In the genomic region with DNA sequence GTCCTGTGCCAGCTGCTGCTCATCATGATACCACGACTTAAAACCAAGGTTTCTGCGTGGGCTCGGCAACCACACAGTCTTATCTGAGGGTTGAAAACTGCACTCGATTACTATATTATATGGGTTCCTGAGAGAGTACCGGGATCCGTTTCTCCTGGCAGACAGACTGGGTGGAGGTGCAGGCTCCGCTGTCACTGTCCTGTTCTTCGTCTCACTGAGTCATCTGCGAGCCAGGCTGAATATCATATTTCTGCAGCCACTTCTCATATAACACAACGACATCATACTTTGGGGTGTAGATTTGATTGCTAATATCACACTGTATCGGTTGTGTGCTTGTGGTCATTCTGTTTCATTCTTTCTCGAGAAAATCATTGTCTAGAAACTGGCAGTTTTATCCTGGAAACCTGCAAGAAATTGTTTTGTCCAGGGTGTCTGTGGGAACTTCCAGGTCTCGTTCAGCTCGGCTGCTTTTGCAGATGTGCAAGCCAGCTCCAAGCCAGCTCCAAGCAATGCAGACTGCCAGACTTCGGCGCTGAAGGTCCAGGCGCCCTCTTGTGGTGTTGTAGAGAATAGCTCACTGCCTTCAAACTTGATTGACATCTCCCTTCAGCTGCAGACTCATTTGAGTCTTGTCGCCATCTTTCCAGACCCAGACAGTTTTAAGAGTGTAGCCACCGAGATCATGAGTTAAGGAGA, we compare ENCODE assay signal across 8 mouse cellular contexts.
A peak's percentile ranks its signal among the peaks of the same experiment; 100 is the strongest.
DNase-seq lines count a peak whose midpoint lies in the region; ATAC-seq and TF ChIP-seq lines count a peak whose summit lies in the region.

No protein-coding gene starts in this region.

- no peak for TF ChIP-seq POLR2A in spleen, adult 2 months (IDR thresholded peaks at IDR 0.05; ENCODE audit: low read depth, low read length)
- no peak for TF ChIP-seq POLR2A in embryonic fibroblast, embryonic 13.5 days (IDR thresholded peaks at IDR 0.05; ENCODE audit: low read depth, low read length)

- TF ChIP-seq EP300 in liver, embryonic 14.5 days (IDR thresholded peaks at IDR 0.05; ENCODE audit: low read depth) = no peak

- no peaks in the 10 kb centered on the region for H3K4me1 ChIP-seq in spleen, adult 2 months (ENCODE audit: control insufficient read depth, insufficient read depth, insufficient read length)
- H3K4me1 ChIP-seq in embryonic fibroblast, embryonic 13.5 days (ENCODE audit: control insufficient read depth, insufficient read depth, low read length) = no peaks in the 10 kb centered on the region
- H3K4me1 ChIP-seq in hindbrain, postnatal 0 days (ENCODE audit: insufficient read depth, low read length) = no peaks in the 10 kb centered on the region
- no peaks in the 10 kb centered on the region for H3K4me1 ChIP-seq in liver, embryonic 14.5 days (replicated peaks; ENCODE audit: control insufficient read depth in 2 of 2, insufficient read depth in 2 of 2, low read length in 1 of 2)

- no peak overlapping the region for H3K9ac ChIP-seq in hindbrain, postnatal 0 days (replicated peaks; ENCODE audit: low read length)
- no peak overlapping the region for H3K9ac ChIP-seq in liver, embryonic 14.5 days (replicated peaks)

- H3K27me3 ChIP-seq in spleen, adult 2 months (ENCODE audit: control insufficient read depth, insufficient read depth, low read length) = no peaks in the 10 kb centered on the region
- H3K27me3 ChIP-seq in hindbrain, postnatal 0 days (ENCODE audit: insufficient read depth, low read length) = no peaks in the 10 kb centered on the region
- no peaks in the 10 kb centered on the region for H3K27me3 ChIP-seq in liver, embryonic 14.5 days (ENCODE audit: control insufficient read depth, insufficient read depth, low read length)

- H3K27ac ChIP-seq in spleen, adult 2 months (ENCODE audit: insufficient read depth, low read length) = no peak overlapping the region
- no peak overlapping the region for H3K27ac ChIP-seq in embryonic fibroblast, embryonic 13.5 days (ENCODE audit: insufficient read depth, low read length)
- no peak overlapping the region for H3K27ac ChIP-seq in hindbrain, postnatal 0 days
- H3K27ac ChIP-seq in liver, embryonic 14.5 days = no peak overlapping the region

- WGBS in spleen, adult 2 months = 55% methylated on average over 19 of the region's 19 CpGs
- 58% methylated on average over 19 of the region's 19 CpGs for WGBS in hindbrain, postnatal 0 days
- 40% methylated on average over 19 of the region's 19 CpGs for WGBS in liver, embryonic 14.5 days (ENCODE audit: insufficient replicate concordance)

- H3K9me3 ChIP-seq in hindbrain, postnatal 0 days (ENCODE audit: low read length) = no peaks in the 10 kb centered on the region
- H3K9me3 ChIP-seq in liver, embryonic 14.5 days (ENCODE audit: control insufficient read depth, low read length) = no peaks in the 10 kb centered on the region

- no peak overlapping the region for H3K4me2 ChIP-seq in hindbrain, postnatal 0 days (ENCODE audit: low read depth, low read length)
- no peak overlapping the region for H3K4me2 ChIP-seq in liver, embryonic 14.5 days (ENCODE audit: low read depth)

- DNase-seq in spleen, adult 2 months (ENCODE audit: low read depth in 1 of 2, low spot score in 2 of 2) = no peak
- no peak for DNase-seq in spleen, postnatal 14 days (ENCODE audit: low spot score in 2 of 2)
- peak; percentile 33 for DNase-seq in adrenal gland, postnatal 25 days
- DNase-seq in hindbrain, postnatal 0 days (ENCODE audit: low spot score) = peak; percentile 82
- DNase-seq in liver, embryonic 14.5 days (ENCODE audit: low read depth in 3 of 3, low spot score in 3 of 3) = no peak
- DNase-seq in retina, postnatal 1 day = peak; percentile 74
- no peak for DNase-seq in yolk sac, embryonic 10.5 days (ENCODE audit: low spot score)

- no peak overlapping the region for H3K4me3 ChIP-seq in spleen, adult 2 months (ENCODE audit: extremely low read depth, insufficient read depth, insufficient read length)
- H3K4me3 ChIP-seq in embryonic fibroblast, embryonic 13.5 days (ENCODE audit: insufficient read depth, low read length) = no peak overlapping the region
- no peak overlapping the region for H3K4me3 ChIP-seq in hindbrain, postnatal 0 days (ENCODE audit: low read length)
- H3K4me3 ChIP-seq in liver, embryonic 14.5 days (ENCODE audit: insufficient read depth in 1 of 2, low read depth in 2 of 2, low read length in 2 of 2) = no peak overlapping the region

- peak; percentile 39; the same call in 1 of the 2 replicates for ATAC-seq in hindbrain, postnatal 0 days
- ATAC-seq in liver, embryonic 14.5 days (ENCODE audit: insufficient read depth) = no peak

- 0 out of 2 replicates have a peak, but pooled peaks have one; percentile 39 for TF ChIP-seq CTCF in spleen, adult 2 months (IDR thresholded peaks at IDR 0.05; ENCODE audit: extremely low read depth, insufficient read depth, insufficient read length, insufficient replicate concordance)
- TF ChIP-seq CTCF in embryonic fibroblast, embryonic 13.5 days (IDR thresholded peaks at IDR 0.05; ENCODE audit: borderline replicate concordance, insufficient read depth, low read length) = peak; percentile 81
- TF ChIP-seq CTCF in hindbrain, postnatal 0 days (IDR thresholded peaks at IDR 0.05; ENCODE audit: low read depth) = peak; percentile 87
- TF ChIP-seq CTCF in liver, embryonic 14.5 days (IDR thresholded peaks at IDR 0.05; ENCODE audit: low read depth) = peak; percentile 73

- H3K36me3 ChIP-seq in spleen, adult 2 months (ENCODE audit: control insufficient read depth, insufficient read depth, low read length) = no peaks in the 10 kb centered on the region
- H3K36me3 ChIP-seq in hindbrain, postnatal 0 days (ENCODE audit: insufficient read depth, low read length) = no peaks in the 10 kb centered on the region
- no peaks in the 10 kb centered on the region for H3K36me3 ChIP-seq in liver, embryonic 14.5 days (replicated peaks; ENCODE audit: control insufficient read depth, insufficient read depth, low read depth)

Comparison
In these comparisons a context has a peak if more than half of its experiments do, and no peak if none do; other contexts are left out.
1. DNase-seq: peak in adrenal gland, postnatal 25 days (single experiment), hindbrain, postnatal 0 days (single experiment) and retina, postnatal 1 day (single experiment); none in spleen, adult 2 months (0 of 2), spleen, postnatal 14 days (0 of 2), liver, embryonic 14.5 days (0 of 3) and yolk sac, embryonic 10.5 days (single experiment).
2. Peak in every context shown above with its lines, with median percentiles within 50 percentile points of each other: CTCF ChIP-seq.